Mouse (Mus musculus) small intestine, adult 2 months (tissue): ENCODE measurements around the gene Tlk1. TPM values are rescaled to one million over a fixed set of nuclear protein-coding genes. Genes with fewer than 3 reads are reported as not detected.

ENCODE experiments used
- H3K27ac ChIP-seq: fragments of 200-500 bp; 2 replicates; pipeline ENCODE4 v1.5.1; 2012; ENCODE audit warnings: low read depth, low read length, control low read depth, inconsistent platforms; ENCODE audit not compliant: insufficient read depth
- H3K27me3 ChIP-seq: fragments of 200-500 bp; 2 replicates; pipeline ENCODE4 v1.6.1; 2012; ENCODE audit warnings: mild to moderate bottlenecking, moderate library complexity, low read length, inconsistent platforms; ENCODE audit not compliant: control insufficient read depth, insufficient read depth
- H3K36me3 ChIP-seq: fragments of 200-500 bp; 2 replicates; pipeline ENCODE4 v1.6.1; 2012; ENCODE audit warnings: mild to moderate bottlenecking, low read length, control low read depth, inconsistent platforms; ENCODE audit not compliant: control insufficient read depth, insufficient read depth
- H3K4me1 ChIP-seq: fragments of 200-500 bp; 2 replicates; pipeline ENCODE4 v1.6.1; 2012; ENCODE audit warnings: low read length, inconsistent platforms, mixed read lengths; ENCODE audit not compliant: control insufficient read depth, insufficient read depth, insufficient read length
- H3K4me3 ChIP-seq: fragments of 200-500 bp; 2 replicates; pipeline ENCODE4 v1.5.1; 2012; ENCODE audit warnings: low read depth, mild to moderate bottlenecking, control low read depth, inconsistent platforms, low read length, moderate library complexity
- CTCF ChIP-seq: fragments of 200-500 bp; IDR thresholded peaks from 2 replicates; pipeline ENCODE4 v1.5.1; 2012; ENCODE audit warnings: low read depth, mild to moderate bottlenecking, control low read depth, inconsistent platforms, low read length, moderate library complexity, mixed read lengths; ENCODE audit not compliant: insufficient replicate concordance, insufficient read length; ENCODE audit errors: extremely low read depth
- POLR2A ChIP-seq: fragments of 200-500 bp; IDR thresholded peaks from 2 replicates; pipeline ENCODE4 v1.6.1; 2012; ENCODE audit warnings: low read depth, mild to moderate bottlenecking, control low read depth, inconsistent platforms, low read length, moderate library complexity
- WGBS: fragments of 180-500 bp; shearing (Covaris S2); methylation state at CpG from one replicate; pipeline ENCODE4 v1.1.7; 2018; 5-methylcytosine and 5-hydroxymethylcytosine counted together
- polyA plus RNA-seq: library from polyadenylated mRNA; depleted of rRNA; stranded (reverse); fragments of >200 nt; gene quantifications from 2 replicates; pipeline ENCODE4 v1.2.3, GENCODE M21; 2012

Gene Tlk1
- polyA plus RNA-seq, 1 experiment: 6.5 TPM

GRCm38 (mm10) chr2:70824838-70825370 is 624 bp downstream of the Tlk1 start:
- TF ChIP-seq CTCF (no peak), POLR2A (no peak)
- Histone ChIP-seq H3K36me3 (no peaks in the 10 kb centered on the region), H3K27ac (peak overlapping the region; percentile 98), H3K4me3 (peak overlapping the region; percentile 92), H3K4me1 (peaks cover 4% of the 10 kb centered on the region; the same call in 1 of the 2 replicates), H3K27me3 (no peaks in the 10 kb centered on the region)
- WGBS: under 1% methylated on average over 59 of the region's 59 CpGs

DNA sequence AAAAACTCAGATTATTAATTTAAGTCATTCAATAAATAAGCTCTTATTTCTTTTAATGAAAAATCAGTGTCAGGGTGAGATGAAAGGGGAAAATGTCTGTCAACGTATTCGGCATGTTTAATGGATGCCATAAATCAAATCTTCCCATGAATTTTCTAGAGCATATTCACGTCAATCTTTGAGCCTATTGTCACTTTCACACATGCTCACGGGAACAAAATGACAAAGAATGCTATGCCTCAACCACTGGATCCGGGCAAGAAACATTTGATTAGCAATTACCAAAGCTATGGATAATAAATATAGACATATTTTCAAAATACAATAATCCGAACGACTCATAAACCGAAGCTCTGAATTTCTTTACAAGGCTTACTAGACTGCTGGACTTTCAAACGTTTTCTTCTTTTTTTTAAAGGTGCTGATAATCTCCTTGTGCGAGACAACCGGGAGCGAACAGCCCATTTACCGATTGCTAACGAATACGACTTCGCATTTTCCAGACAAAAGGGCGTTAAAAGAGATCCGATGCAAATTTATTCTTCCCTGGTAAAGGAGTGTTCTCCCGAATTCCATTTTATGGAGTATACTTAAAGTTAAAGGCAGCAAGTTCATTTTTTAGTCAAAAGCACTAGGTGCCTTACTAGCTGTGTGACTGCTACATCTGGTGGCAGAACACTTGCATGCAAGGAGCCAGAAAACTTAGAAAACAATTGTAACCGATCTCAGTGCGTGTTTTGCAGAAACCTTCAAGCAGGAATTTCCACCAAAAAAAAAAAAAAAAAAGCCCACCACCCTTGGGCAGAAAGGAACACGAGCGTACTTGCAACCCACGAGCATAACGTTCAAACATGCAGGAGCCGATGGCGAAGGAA is 1.4 kb downstream of the Tlk1 start:
- WGBS: under 1% methylated on average over 27 of the region's 27 CpGs
- Histone ChIP-seq H3K27ac (peak overlapping the region; percentile 98), H3K4me1 (peaks cover 4% of the 10 kb centered on the region; the same call in 1 of the 2 replicates), H3K36me3 (no peaks in the 10 kb centered on the region), H3K4me3 (peak overlapping the region; percentile 92), H3K27me3 (no peaks in the 10 kb centered on the region)
- TF ChIP-seq POLR2A (no peak), CTCF (no peak)

DNA sequence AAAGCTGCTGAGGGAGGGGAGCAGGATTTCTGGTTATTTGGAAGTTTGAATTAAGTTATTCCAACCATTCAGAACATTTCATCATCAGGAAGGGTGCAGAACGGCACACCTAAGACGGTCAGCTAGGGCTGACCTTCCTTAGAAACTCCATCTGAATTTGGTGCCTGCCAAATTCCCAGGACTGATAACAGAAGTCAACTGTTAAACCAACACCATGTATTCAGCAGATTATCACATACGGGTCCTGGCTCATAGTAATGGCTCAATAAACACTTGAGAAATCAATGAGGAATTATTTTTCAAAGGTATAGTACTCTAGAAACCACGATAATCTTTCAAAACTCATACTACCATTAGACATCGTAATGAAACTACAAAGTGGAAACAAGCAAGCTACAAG is 2.1 kb downstream of the Tlk1 start:
- WGBS: 11% methylated on average over 5 of the region's 5 CpGs
- TF ChIP-seq POLR2A (no peak), CTCF (no peak)
- no peaks in the 10 kb centered on the region for H3K36me3 ChIP-seq
- H3K4me3 ChIP-seq: no peak overlapping the region
- H3K27me3 ChIP-seq: no peaks in the 10 kb centered on the region
- no peak overlapping the region for H3K27ac ChIP-seq
- peaks cover 4% of the 10 kb centered on the region; the same call in 1 of the 2 replicates for H3K4me1 ChIP-seq

GRCm38 (mm10) chr2:70816939-70817338 is 8.6 kb downstream of the Tlk1 start:
- WGBS: 63% methylated on average over 3 of the region's 3 CpGs
- Histone ChIP-seq H3K27me3 (no peaks in the 10 kb centered on the region), H3K4me3 (no peak overlapping the region), H3K27ac (no peak overlapping the region), H3K36me3 (no peaks in the 10 kb centered on the region), H3K4me1 (peaks cover 2% of the 10 kb centered on the region; the same call in 1 of the 2 replicates)
- TF ChIP-seq CTCF: no peak

- Histone ChIP-seq H3K27ac (no peak overlapping the region), H3K4me3 (no peak overlapping the region), H3K27me3 (no peaks in the 10 kb centered on the region), H3K36me3 (no peaks in the 10 kb centered on the region), H3K4me1 (peaks cover 2% of the 10 kb centered on the region; the same call in 1 of the 2 replicates)
- no peak for TF ChIP-seq POLR2A
- no peak for TF ChIP-seq CTCF
- WGBS: 67% methylated on average over 2 of the region's 2 CpGs
These were observed 9.5 kb downstream of the Tlk1 start for GRCm38 (mm10) chr2:70816016-70816415.

DNA sequence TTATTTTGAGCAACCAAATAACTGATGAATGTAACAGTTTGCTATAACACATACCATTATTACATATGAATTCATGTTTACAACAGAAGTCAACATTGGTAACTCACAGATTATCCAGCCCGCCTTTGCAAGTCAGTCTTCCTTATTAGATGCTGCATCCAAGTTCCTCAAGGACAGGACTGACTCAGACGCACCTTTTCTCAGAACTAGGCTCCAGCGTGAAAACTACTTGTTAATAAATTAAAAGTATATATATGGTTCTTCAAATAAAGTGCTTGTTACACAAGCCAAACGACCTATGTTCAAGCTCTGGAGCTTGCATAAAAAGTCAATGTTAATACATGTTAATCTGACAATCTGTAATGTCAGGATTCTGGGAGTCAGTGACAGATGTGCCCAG is 11.9 kb downstream of the Tlk1 start:
- WGBS: 45% methylated on average over 4 of the region's 4 CpGs
- no peaks in the 10 kb centered on the region for H3K36me3 ChIP-seq
- TF ChIP-seq POLR2A (no peak), CTCF (no peak)
- H3K27ac ChIP-seq: no peak overlapping the region
- no peak overlapping the region for H3K4me3 ChIP-seq
- peaks cover 2% of the 10 kb centered on the region; the same call in 1 of the 2 replicates for H3K4me1 ChIP-seq
- no peaks in the 10 kb centered on the region for H3K27me3 ChIP-seq

- TF ChIP-seq CTCF (no peak), POLR2A (no peak)
- no peak overlapping the region for H3K4me3 ChIP-seq
- WGBS: 38% methylated on average over 3 of the region's 3 CpGs
- no peaks in the 10 kb centered on the region for H3K27me3 ChIP-seq
- no peaks in the 10 kb centered on the region for H3K36me3 ChIP-seq
- H3K27ac ChIP-seq: no peak overlapping the region
- H3K4me1 ChIP-seq: no peaks in the 10 kb centered on the region
These were observed 14.1 kb downstream of the Tlk1 start for GRCm38 (mm10) chr2:70811476-70811875.
